Mouse (Mus musculus): ENCODE results near the gene Crebrf.

Crebrf gene

DNA sequence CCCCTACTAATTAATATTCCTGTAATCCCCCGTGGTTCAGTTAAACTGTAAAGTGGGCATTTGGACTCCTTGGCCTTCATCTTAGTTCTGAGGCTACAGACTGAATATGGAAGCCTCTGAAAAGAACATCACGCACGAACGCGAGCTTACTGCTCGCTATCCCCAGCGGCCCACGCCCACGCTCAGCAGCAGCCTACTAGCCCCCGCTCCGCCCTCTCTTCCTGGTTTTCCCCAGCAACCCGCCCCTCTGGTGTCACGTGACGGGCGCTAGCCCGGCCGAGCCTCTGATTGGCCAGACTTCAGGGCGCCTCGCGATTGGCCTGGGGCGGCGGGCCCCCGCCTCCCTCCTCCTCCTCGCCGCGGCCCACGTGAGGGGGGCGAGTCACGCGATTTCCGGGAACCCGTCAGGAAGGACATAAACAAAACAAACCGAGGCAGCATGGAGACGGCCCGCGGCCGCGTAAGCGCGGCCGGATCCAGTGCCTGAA lies at the start of gene Crebrf:
Gene Crebrf, plus strand, starts transcription at position 380 of the 488 bp plus-strand sequence.
- peak; percentile 98 to 99 for DNase-seq (ENCODE audit: low spot score in 2 of 2)

DNA sequence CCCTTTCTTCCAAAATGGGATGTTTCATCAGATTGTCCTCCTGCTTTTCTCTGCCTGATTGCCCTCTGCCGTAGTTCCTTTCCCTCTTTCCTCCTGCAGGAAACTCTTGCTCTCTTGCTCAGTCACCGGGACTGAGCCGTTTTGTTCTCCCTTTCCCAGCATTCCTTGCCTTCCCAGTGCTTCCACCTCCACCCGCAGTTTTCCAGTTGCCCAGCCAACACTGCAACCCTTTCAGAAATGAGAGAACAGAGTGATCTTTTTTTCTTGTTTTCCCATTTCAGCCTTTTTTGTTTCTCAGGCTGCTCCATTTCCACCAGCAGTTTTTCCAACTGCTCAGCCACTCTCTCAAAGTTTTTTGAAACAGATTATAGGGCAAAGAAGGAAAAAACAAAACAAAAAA lies 44.2 kb upstream of the Crebrf start:
- DNase-seq (ENCODE audit: low spot score in 2 of 2), result no peak

DNA sequence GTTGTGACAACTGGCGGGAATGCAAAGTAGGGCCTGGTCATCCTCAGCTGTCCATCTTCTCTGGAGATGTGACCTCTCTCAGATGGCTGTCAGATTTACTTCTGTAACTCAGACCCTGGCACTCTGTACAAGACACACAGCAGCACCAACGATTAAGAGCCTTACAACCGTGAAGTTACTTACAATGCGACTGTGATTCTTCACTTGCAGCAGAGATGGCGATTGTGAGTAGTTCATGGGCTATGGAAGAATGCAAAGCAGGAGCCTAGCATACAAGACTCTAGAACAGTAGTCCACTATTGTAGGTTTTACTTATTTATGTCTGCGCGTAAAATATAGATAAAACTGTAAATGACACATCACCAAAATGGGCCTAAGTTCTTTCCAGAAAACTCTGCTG lies 39.6 kb upstream of the Crebrf start:
- no peak for DNase-seq (ENCODE audit: low spot score in 2 of 2)

DNA sequence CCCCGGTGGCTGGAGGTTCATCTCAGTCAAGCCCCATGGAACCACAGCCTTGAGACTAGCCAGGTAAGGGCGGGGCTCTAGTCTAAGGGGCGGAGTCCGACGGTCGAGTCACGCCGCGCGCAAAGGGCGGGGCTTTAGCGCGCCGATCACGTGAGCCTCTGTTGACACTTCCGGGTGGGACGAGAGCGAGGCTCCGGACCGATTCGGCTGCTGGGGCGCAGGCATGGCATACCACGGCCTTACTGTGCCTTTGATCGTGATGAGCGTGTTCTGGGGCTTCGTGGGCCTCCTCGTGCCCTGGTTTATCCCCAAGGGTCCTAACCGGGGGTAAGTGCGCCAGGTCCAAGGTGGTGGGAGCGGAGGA lies 39.2 kb upstream of the Crebrf start:
- peak; percentile 85 to 87 for DNase-seq (ENCODE audit: low spot score in 2 of 2)

DNA sequence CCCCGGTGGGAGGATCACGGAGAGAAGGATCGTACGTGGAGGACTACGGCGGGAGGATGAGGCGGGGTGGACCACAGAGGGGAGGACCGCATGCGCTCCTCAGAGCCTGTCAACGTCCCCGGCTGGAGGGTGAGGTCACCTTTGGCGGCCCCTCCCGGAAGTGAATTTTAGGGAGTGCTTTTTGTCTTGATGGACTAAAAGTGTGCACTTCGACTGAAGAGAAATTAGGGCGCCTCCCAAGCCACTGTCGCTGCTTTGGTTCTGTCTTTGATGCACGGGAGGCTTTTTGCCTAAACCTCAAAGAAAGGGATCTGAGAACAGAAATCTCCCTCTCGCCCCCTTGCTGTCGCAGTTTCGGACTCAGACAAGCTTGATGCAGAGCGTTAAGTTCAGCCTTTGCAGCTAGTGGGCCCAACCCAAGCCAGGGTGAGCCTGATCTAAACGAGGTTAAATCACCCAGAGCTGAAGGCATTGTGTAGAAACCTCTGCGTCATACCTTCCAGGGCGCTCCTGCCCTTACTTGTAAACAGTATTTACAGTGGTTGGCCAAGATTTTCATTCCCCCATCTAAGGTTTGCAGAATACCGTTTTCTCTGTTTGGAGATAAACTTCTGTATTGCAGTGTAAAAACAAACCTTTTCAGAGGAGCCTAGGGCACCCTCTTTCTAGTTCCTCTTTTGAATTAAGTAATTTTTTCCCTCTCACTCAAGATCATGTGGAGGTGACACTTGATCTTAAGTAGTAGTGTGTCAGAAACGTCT lies 38.7 kb upstream of the Crebrf start:
- peak; percentile 83 to 87 for DNase-seq (ENCODE audit: low spot score in 2 of 2)

DNA sequence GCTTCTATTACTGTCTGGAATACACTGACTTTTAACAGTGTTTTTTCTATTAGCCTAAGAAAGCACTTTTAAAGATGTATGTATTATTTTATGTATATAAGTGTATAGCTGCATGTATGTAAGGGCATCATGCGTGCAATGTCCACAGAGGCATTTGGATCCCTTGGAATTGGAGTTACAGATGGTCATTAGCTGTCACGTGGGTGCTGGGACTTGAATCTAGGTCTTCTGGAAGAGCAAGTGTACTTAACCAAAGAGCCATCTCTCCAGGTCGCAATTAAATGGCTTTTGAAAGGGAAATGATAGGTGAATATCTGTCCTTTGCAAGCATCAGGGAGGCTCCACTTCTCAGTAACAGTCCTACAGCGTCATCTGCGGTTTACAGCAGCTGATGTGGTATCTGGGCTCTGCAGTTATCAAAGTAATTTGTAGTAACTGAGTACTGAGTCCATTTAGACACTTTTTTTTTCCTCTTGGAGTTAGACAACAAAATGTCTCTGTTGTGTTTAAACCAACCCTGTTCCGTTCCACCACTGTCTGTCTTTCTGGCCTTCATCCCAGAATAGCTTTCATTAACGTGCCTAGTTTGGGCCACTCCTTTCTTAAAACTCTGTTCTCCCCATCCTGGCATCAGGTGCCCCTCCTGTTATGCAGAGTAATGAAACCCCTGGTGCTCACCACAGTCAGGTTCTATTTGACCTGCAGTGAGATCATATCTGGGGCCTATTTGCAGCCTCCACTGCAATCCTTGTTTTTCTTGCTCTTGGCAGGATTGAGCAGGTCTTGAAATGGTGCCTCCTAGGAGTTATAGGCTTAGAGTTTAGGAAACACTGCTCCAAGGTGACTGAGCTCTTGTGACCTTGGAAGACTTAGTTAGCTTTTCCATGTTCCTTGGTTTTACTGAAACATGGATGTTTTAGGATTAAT lies 37.5 kb upstream of the Crebrf start:
- DNase-seq (ENCODE audit: low spot score in 2 of 2), result no peak

DNA sequence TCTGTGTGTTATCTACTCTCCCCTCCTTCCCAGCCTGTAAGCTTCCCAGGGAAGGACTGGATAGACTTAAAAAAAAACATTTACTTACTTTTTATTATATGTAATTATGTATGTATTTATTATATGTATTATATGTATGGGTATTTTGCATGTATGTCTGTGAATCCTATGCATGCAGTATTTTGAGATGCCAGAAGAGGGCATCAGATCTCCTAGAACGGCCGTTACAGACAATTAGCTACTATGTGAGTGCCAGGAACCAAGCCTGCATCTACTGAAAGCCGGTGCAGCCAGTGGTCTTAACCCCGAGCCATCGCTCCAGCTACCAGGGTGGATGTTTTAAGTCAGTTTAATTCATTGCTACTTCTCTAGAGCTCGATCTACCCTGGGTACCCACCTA lies 34.2 kb upstream of the Crebrf start:
- DNase-seq (ENCODE audit: low spot score in 2 of 2), result no peak

DNA sequence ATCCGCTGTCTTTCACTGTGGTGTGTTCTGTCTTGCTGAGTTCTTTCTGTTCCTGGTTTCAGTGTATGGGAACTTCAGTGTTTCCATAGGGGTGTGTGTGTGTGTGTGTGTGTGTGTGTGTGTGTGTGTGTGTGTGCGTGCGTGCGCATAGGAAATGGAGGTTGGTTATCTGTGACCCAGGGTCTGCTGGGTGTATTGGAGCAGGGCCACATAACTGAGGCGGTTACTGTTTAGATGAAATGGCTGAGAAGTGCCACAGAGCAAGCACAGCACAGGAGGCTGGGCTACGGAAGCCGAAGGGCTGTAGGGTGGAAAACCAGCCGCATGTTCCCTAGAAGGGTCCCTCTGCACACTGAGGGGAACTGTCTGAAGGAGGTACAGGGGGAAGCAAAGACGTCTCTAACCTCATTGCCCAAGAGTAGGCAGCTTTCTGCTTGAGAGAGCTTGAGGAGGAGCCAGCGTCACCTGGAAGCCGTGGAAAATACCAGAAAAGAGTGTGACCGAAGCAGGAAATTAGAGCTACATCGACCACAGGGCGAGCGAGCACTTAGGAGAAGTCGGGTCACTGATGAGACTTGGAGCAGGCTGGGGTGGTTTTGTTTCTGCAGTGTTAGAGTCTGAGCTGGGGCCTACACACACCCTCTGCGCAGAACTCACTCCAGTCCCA lies 29.0 kb upstream of the Crebrf start:
- DNase-seq (ENCODE audit: low spot score in 2 of 2), result no peak

DNA sequence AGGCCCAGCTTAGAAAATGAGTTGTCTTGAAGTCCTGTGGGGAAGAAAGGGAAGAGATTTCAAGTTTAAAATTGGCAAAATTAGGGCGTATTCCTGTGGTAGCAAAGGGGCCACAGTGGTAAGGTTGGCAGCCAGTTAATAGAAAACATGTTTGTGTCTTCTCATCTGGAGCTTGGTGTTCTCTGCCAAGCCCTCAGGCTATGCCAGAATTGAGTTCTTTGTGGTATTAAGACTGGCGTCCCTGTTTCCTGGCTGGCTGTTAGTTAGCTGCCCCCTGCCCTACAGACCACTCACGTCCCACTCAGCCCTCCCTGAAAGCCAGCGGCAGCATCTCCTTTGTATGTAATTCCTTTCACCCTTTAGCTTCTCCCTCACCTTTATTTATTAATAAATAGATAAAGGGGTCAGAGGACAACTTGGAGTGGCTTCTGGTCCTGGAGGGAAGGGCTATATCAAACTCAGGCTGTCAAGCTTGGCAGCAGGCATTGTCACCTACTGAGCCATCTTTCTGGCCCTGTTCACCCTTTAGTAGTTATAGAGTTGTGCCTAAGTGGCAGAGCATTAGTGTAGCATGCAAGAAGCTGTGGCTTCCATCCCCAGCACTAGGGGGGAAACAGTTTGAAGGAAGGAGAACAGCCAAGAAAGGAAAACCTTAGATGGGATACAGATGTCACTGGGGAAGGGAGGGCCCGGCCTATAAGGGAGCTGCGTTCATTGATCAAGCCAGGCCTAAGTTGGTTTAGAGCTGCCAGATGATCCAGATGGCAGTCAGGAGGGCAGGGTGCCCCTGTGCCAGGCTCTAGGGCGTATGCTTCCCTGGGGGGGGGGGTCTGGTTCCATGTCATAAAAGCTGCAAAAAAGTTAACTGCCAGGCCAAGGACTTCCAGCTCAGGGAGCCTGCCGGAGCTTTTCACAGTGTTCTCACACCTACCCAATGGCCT lies 26.4 kb upstream of the Crebrf start:
- DNase-seq (ENCODE audit: low spot score in 2 of 2), result no peak

DNA sequence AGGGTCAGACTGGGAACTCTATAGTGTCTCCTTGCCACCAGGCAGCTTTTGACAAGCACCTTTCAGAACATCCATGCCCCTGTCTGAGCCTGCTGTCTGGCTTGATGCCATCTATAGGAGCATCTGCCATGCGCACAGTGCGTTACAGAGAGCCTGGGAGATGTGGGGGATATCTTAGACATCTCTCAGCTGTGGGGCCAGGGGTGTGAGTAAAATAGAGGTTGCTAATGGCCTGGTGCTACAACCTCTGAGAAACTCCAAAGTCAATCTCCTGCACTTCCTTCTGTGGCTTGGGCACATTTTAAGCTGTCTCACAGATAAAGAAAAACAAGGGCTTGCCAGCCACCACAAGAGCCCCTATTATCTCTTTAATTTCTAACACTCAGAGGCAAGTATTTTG lies 25.6 kb upstream of the Crebrf start:
- DNase-seq (ENCODE audit: low spot score in 2 of 2), result no peak

DNA sequence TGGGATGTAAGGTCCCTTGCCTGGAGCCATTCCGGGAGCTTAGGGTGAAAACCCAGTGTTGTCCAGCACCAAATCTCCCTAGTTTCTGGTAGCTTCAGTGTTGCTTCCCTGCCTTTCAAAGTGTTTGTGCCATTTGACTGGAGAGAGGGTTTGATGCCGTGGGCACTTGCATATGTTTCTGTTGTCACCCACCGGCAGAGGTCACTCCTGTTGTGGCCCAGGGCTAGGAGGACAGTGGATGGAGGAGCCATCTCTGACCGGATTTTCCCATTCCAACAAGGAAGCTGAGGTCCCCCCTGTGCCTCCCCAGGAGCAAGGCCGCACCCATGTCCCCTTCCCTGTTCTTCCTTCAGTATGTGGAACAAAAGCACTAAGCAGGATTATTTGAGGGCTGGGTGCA lies 25.2 kb upstream of the Crebrf start:
- DNase-seq (ENCODE audit: low spot score in 2 of 2), result no peak

DNA sequence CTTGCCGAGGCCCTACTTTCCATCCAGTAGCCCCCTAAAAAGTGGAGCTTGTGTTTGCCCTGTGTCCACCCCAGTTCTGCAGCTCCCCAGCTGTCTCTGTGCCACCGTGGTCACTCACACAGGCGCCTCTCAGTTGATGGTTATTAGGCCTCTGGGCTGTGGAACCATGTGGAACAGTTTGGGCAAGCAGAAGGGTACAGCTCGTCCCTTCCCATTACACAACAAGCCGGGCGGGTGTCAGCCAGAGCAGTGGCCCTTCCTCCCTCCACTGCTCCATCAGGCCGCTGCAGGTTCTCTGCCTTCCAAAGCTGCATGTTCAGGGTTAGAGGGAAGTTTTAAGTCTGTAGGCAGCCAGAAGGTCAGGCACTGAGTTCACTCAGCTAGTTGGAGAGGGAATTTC lies 24.3 kb upstream of the Crebrf start:
- DNase-seq (ENCODE audit: low spot score in 2 of 2), result peak in 1 of 2 experiments; percentile 51

DNA sequence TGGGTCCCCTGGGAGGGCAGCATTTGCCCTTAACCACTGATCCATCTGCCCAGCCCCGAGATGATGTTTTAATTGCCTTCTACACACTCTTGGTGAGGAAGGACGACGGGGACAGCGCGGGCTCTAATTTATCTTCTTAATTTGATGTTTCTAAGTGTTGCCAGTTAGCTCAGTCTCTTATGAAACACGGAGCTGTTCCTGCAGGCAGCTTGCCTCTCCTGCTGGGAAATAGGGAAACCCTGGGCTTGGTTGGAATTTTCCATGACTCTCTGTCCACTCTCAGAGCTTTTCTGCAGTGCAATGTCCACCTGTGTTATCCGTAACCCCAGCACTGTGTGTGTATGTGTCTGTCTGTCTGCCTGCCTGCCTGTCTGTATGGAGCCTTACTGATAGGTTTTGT lies 22.0 kb upstream of the Crebrf start:
- no peak for DNase-seq (ENCODE audit: low spot score in 2 of 2)

DNA sequence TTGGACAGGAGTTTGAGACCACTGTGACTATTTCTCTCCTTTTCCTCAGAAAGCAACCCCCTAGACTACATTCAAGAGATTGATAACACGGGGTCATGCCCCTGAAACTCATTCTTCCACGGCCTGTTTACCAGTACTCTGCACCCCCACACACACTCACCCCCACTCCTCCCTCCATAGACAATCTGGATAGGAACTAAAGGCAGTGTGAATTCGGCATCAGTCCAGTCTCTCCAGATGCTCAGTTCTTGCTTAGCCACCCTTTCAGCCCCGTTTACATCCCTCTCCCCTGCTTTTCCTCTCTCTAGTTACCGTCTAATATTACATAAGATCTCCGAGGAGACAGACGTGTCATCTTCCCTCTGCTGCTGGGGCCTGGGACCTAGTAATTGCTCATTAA lies 21.3 kb upstream of the Crebrf start:
- no peak for DNase-seq (ENCODE audit: low spot score in 2 of 2)

DNA sequence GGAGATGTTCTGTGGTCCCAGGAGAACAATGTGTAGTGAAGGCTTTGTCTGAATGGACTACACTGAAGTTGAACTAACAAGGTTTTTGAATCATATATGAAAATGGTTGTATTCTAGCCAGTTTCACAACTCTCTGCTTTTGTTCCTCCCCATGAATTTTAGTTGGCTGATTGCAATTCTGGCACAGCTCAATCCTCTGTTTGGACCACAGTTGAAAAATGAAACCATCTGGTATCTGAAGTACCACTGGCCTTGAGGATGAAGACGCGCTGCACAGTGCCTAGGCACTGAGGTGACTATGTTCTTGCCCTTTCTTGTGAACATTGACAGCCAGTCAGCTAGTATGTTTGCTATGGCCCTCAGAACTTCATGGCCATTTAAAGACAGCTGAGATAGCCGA lies 20.3 kb upstream of the Crebrf start:
- DNase-seq (ENCODE audit: low spot score in 2 of 2), result no peak

DNA sequence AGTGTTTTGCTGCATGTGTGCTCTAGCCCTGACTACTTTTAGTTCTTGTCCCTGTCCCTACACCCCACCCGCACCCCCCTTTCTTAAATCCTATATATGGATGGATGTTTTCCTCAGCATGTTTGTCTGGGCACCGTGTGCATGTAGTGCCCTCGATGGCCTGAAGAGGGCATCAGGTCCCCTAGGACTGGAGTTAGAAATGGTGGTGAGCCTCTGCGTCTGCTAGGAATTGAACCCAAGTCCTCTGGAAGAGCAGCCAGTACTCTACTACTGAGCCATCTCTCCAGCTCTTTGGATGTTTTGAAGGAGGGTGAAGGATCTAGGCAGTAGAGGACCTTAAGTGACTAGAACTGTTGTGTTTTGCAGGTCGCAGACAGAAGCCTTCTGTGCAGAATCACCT lies 16.6 kb upstream of the Crebrf start:
- DNase-seq (ENCODE audit: low spot score in 2 of 2), result no peak

DNA sequence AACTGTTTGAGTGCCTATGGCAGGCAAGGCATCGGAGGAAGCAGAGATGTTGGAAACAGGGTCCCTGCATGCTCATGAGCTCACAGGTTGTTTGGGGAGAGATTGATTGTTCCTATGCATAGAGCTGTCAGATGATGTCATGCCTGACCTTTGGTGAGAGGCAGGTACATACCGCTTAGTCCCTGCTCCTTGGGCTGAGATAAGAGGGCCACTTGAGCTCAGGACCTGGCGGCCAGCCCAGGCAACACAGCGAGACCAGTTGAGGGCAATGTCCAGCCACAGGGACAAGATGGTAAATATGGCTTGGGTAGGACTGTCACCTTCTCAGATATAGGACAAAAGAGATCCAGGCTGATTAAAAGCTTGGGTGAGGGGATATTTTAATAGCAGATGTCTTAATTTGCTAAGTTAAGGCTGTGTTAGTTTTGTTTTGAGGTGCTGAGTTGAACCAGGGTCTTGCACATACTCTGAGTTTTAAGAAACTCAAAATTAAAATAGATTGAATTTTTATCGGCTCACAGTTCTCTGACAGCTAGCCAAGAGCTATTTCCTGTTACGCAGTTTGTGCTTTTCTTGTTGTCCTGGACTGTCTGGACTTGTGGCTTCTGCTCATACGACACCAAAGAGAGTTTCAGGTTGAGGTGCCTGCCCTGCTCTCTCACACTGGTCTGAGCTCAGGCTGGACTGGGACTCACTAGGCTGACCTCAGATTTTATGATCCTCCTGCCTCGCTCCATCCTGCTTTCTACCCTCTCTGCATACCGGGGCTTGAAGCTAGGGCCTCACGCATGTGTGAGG lies 15.4 kb upstream of the Crebrf start:
- peak; percentile 50 to 56 for DNase-seq (ENCODE audit: low spot score in 2 of 2)

DNA sequence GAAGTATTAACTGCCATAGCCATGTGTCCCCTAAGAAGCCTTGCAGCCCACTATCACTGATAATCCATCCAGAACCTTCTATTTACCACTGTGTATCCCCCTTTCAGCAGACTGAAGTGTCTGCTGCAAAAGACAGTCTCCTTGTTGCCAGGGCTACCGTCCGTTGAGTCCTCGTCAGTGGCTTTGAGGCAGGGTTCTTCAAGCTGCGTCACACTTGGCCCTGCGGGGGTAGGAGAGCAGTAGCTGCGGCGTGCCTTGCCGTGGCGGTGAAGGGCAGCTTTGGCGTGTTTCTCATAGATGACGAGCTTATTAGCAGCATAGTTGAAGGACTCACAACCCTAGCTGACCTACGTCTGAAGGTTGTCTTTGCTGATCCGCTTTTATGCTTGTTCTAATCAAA lies 13.9 kb upstream of the Crebrf start:
- DNase-seq (ENCODE audit: low spot score in 2 of 2), result no peak

DNA sequence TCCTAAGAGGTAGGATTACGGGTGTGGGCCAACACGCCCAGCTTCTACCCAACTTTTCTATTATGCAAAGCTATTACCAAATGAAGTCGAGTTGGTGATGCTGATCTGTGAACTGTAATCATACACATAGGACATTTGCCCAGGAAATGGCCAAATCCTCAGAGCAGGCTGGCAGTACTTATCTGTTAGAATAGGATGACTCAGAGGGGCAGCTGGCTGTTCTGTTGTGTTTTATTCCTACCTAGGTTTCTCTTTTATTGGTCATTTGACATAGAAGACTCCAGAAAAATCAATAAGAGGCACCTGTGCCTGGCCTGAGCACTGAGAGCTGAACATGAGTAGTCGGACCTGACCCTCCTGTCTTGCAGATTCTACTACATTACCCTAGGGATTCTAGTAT lies 12.8 kb upstream of the Crebrf start:
- DNase-seq (ENCODE audit: low spot score in 2 of 2), result no peak

DNA sequence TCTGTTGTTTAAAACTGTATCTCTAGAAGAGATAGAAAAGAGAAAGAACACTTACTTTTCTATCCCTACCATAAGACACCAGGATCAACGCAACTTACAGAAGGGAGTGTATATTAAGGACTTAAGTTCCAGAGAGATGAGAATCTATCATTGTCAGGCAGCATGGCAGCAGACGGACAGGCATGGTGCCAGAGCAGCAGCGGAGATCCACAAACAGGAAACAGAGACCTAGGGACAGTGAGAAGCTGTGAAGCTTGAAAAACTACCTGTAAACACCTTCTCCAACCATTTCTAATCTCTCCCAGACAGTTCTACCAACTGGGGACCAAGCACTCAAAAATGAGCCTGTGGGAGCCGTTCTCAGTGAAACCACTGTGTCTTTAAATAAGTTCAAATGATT lies 11.8 kb upstream of the Crebrf start:
- no peak for DNase-seq (ENCODE audit: low spot score in 2 of 2)
